Mouse (Mus musculus): Measurements from ENCODE around the gene Sorcs2.

- TF ChIP-seq CTCF (IDR thresholded peaks at IDR 0.05; ENCODE audit: insufficient read depth, low read depth, low read length) (no peak), POLR2A (IDR thresholded peaks at IDR 0.05; ENCODE audit: insufficient read depth, low read depth, low read length) (no peak)
These were observed 312.3 kb downstream of the Sorcs2 start for GRCm38 (mm10) chr5:36085621-36086020.

Measured in olfactory bulb, adult 2 months (tissue).